Mouse (Mus musculus) embryonic fibroblast, embryonic 13.5 days (primary cell): ENCODE results near the gene Bahcc1. TPM values are rescaled to one million over a fixed set of nuclear protein-coding genes. Genes with fewer than 3 reads are reported as not detected.

Source experiments
- H3K27ac ChIP-seq: 2 replicates; pipeline ENCODE4 v1.5.1; 2012; ENCODE audit warnings: low read length, control low read depth, inconsistent platforms; ENCODE audit not compliant: insufficient read depth
- H3K4me1 ChIP-seq: 2 replicates; pipeline ENCODE4 v1.6.1; 2011; ENCODE audit warnings: low read length; ENCODE audit not compliant: control insufficient read depth, insufficient read depth
- H3K4me3 ChIP-seq: 2 replicates; pipeline ENCODE4 v1.5.1; 2011; ENCODE audit warnings: mild to moderate bottlenecking, control low read depth, low read length; ENCODE audit not compliant: insufficient read depth
- CTCF ChIP-seq: IDR thresholded peaks from 2 replicates; pipeline ENCODE4 v1.5.1; 2011; ENCODE audit warnings: mild to moderate bottlenecking, control low read depth, low read length, moderate library complexity, borderline replicate concordance; ENCODE audit not compliant: insufficient read depth
- POLR2A ChIP-seq: IDR thresholded peaks from 2 replicates; pipeline ENCODE4 v1.6.1; 2011; ENCODE audit warnings: low read depth, mild to moderate bottlenecking, control low read depth, low read length, moderate library complexity
- polyA plus RNA-seq: library from polyadenylated mRNA; stranded (reverse); fragments of >200 nt; gene quantifications from 2 replicates; pipeline ENCODE4 v1.2.4, GENCODE M21; 2011; ENCODE audit warnings: low read depth; ENCODE audit not compliant: missing spikeins, insufficient read length

The Bahcc1 gene
- polyA plus RNA-seq, 1 experiment, result 17.9 TPM

DNA sequence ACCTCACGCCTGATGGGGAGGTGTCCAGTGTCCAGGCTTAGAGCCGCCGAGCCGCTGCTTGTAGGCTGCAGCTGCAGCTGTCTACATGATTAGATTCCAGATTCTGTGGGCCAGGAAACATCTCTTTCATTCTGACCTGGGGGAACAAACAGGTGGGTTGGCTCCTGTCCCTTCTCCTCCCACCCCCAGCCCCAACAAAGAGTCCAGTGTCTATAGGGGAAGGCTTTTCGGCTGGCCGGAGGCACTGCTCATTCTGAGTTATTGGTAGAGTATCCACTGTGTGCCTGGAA is 10.7 kb downstream of the Bahcc1 start:
- Histone ChIP-seq H3K4me1 (peaks cover 29% of the 10 kb centered on the region), H3K27ac (no peak overlapping the region), H3K4me3 (no peak overlapping the region)
- TF ChIP-seq CTCF (no peak), POLR2A (no peak)

DNA sequence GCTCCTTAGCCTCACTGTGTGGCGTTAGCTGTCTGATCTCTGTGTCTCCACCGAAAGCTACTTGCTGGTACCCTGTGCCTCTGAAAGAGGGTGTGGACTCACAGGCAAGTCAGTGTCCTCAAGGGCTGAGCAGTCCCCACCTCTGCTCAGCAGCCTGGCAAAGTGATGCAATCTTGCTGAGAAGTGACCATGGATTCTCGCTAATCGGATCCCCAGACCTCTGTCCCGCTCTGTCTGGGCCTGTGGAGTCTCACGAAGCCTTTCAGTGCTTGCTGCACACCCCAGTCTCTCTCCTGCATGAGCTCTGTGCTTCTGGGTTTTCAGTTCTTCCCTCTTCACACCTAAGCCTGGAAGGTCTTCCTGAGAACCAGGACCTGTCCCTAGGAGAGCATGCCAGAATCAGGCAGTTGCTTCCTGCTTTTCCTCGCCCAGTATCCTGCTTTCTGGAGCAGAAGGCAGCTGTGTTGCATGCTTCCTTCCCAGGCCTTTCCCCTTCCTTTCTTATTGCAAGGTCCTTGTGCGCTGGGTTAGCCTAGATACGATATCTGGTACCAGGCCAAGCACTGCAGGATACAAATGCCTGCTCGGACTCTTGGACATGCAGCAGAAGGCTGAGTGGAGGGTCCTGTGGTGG is 15.5 kb downstream of the Bahcc1 start:
- Histone ChIP-seq H3K4me1 (peaks cover 37% of the 10 kb centered on the region), H3K4me3 (no peak overlapping the region), H3K27ac (no peak overlapping the region)
- no peak for TF ChIP-seq CTCF
- TF ChIP-seq POLR2A, result no peak

DNA sequence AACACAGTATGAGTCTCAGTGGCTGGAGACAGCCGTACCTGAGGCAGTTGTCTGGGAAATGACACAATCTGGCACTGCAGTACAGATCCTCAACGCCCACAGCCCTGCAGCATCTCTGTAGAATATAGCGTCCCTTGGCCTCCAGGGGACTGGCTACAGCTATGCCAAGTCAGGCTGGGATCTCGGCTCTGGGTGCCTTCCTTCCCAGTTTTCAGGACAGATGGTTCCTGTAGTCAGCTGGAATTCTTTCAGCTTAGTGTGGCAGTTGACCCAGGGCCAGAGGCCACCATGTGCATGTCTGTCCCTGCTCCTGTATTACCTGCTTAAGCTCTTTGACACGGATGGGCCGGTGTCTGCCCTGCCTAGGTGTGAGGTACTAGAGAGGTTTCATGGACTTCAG is 16.2 kb downstream of the Bahcc1 start:
- Histone ChIP-seq H3K4me1 (peaks cover 41% of the 10 kb centered on the region), H3K27ac (no peak overlapping the region), H3K4me3 (no peak overlapping the region)
- TF ChIP-seq POLR2A, result no peak
- no peak for TF ChIP-seq CTCF

DNA sequence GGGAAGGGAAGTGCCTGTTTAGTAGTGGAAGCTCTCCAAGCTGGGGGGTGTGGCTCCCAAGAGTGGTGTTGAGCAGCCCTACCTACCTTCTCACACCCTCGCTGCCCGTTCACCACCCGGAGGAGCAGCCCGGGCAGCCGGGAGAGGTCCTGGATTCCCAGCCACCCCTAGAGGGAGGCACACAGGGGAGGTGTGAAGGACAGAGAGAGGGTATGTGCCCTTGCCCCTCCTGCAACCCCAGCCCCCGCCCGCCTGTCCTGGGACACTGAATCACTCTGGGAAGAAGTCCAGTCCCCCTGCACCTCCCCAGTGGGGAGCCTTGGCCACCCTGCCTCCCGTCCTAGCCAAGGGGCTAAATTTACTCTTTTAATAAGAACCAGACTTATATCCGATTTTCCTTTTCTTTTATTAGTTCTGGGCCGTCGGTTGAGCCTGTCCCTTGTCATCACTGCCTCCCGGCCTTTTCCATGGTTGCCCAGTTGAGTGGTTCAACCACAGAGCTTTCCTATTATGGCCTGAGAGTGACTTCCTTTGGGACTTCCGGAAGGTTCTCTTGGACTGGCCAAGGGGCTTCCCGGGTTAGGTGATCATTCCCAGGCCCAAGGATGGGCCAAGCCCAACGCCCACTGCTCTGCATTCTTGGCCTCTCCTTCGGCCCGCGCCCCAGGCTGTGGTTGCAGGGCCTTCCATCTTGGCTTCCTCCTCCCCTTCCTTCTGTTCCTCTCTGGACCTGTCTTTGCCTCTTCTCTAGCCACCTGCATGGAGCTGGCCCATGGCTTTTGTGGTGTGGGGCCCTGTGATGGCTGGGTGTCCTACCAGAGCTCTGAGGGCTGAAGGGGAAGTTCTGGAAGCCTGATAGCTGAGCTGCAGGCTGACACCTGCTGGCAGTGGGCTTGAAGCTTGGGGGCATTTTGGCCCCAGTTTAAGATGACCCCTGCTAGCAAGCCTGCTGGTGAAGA is 18.5 kb downstream of the Bahcc1 start:
- no peak for TF ChIP-seq POLR2A
- no peak for TF ChIP-seq CTCF
- H3K4me3 ChIP-seq, result no peak overlapping the region

DNA sequence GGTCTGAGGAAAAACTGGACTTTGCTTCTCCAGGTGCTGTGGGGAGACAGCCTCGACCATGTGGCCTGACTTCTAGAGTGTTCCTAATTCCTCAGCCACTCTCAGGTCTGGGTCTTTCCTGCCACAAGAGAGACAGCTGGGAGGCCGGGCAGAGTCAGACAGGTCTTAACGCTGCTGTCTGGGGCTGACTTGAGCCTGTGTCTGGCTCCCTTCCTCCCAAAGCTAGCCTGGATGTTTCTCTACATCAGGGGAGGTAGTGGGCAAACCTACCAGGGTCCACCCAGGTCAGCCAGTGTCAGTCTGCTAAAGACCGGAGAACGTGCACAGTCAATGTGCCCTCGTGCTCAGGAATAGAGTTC is 19.2 kb downstream of the Bahcc1 start:
- Histone ChIP-seq H3K4me1 (peaks cover 54% of the 10 kb centered on the region), H3K4me3 (no peak overlapping the region), H3K27ac (peak overlapping the region; percentile 81)
- TF ChIP-seq CTCF (no peak), POLR2A (no peak)

More for the DNA sequence above, 18.5 kb downstream of the Bahcc1 start:
- Histone ChIP-seq H3K4me1 (peaks cover 54% of the 10 kb centered on the region), H3K27ac (peak overlapping the region; percentile 81)

DNA sequence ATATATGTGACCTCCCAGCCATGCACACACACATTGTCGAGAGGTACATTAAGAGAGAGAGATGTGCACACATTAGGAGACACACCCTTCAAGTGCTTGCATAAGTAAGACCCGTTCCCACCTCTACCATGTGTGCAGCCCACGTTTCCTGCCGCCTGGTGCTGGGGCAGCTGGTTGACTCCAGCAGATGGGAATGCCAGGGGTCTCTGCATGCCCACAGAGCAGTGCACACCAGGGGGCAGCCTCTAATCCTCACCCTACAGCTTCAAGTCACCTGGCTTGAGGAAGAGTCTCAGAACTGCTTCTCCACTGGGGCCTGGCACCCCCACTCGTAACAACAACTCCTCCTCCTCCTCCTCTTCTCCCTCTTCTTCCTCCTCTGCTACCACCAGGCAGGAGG is 19.7 kb downstream of the Bahcc1 start:
- Histone ChIP-seq H3K27ac (peak overlapping the region; percentile 81), H3K4me3 (no peak overlapping the region), H3K4me1 (peaks cover 58% of the 10 kb centered on the region)
- TF ChIP-seq CTCF, result no peak
- no peak for TF ChIP-seq POLR2A

DNA sequence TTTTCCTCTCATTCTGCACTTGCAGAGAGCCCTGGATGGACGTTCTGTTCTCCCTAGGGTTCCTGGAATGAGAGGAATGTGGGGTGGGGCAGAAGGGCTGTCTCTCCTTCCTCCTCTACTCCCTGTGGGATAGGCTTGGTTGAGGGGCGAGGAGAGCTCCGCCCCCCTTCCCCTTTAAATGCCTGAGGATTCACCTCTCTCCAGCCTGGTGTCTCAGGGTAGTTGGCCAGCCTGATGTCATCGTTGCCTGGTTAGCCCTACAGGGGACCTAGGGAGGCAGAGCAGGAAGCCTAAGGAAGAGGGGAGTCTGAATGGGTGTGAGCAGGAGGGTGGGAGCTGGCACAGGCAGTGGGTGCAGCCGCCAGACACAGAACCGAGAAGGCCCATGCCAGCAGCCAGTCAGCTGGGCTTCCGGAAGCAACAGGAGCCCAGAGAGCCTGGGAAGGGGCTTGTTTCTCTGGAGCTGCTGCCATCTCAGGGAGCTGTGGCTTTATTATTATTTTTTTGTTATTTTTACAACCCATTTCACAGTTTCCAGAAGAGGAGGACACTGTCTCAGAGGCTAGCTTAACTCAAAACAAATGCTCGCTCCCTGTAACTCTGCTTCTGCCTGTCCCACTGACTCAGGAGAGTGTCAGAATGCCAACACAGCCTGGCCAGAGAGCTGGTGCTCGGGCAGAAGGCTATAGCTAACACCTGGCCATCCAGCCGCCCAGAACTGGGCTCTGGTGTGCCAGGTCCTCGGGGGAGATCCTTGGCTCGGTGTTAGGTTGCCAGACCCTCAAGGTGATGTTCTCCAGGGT is 20.3 kb downstream of the Bahcc1 start:
- H3K4me1 ChIP-seq, result peaks cover 55% of the 10 kb centered on the region
- peak overlapping the region; percentile 81 for H3K27ac ChIP-seq
- TF ChIP-seq POLR2A (peak; percentile 60), CTCF (no peak)
- H3K4me3 ChIP-seq, result no peak overlapping the region

DNA sequence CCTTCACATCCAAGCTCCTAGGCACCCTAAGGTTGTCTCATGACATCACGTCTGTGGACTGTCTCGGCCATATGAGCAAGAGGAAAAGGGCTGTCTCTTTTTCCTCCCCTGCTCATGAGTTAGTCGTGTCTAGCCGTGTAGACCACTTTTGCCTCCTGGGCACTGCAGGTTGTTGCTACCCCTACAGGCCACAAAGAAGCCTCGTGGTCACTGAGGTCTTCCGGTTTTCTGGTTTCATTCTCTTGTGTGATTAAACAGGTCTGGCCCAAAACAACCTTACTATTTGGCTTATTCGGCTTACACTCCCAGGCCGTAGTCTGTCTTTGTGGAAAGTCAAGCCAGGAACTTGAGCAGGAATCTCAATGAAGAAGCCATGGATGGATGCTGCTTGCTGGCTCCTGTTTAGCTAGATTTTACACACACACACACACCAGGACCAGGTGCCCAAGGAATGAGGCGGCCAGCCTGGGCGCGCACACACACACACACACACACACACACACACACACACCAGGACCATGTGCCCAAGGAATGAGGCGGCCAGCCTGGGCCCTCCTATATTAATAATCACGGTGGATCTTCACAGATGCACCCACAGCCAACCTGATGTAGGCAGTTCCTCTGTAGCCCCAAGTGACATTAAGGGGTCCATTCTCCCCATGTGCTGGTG is 21.0 kb downstream of the Bahcc1 start:
- H3K4me3 ChIP-seq, result no peak overlapping the region
- H3K27ac ChIP-seq, result peak overlapping the region; percentile 81
- peaks cover 50% of the 10 kb centered on the region for H3K4me1 ChIP-seq

DNA sequence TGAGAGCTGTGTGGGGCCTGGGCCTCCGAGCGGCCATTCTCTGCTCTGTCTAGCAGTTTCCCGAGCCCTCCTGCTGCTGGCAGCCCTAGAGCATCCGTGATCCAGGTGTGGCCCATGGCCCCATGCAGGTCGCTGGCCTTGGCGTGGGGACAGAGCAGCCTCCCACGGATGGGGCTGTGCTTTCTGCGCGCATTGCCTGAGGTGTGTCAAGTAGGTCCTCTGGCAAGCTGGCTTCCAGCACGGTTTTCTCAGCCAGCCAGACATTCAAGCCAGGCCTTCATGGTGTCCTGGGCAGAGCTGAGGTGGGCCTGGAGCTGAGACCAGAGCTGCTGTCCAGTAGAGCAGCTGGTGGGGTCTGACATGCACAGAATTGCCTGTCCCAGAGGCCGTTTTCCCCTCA is 21.7 kb downstream of the Bahcc1 start:
- Histone ChIP-seq H3K27ac (peak overlapping the region; percentile 48), H3K4me3 (no peak overlapping the region), H3K4me1 (peaks cover 50% of the 10 kb centered on the region)
- TF ChIP-seq CTCF, result no peak
- TF ChIP-seq POLR2A, result no peak

More for the DNA sequence above, 21.0 kb downstream of the Bahcc1 start:
- TF ChIP-seq POLR2A (no peak; the same call in 1 of the 2 replicates), CTCF (no peak)
